Mouse (Mus musculus): Measurements from ENCODE around the gene Smndc1. TPM values are rescaled to one million over a fixed set of nuclear protein-coding genes. Genes with fewer than 3 reads are reported as not detected.

The Smndc1 gene
- polyA plus RNA-seq, 1 experiment from 2014 or later: 46.7 TPM

DNA sequence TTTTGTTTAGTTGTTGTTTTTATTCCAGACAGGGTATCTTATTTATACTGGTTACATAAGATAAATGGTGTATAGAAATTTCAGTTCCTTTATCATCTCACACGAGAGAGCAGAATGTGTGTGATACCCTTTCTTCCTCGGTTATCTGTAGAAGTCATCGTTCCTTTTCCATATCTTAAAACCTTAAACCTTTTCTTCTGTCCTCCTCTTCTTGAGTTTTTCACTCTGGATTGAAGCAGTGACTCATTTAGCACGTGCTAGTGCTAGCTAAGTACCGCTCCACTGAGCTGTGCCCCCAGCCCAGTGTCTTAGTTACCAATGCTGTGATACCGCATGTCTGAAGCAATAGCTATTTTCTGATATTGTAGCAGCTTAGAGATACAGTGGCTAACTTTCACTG is 56.6 kb downstream of the Smndc1 start:
- Histone ChIP-seq H3K4me2 (no peak overlapping the region), H3K4me3 (replicated peaks) (no peak overlapping the region), H3K36me3 (peaks cover 57% of the 10 kb centered on the region), H3K9ac (replicated peaks) (no peak overlapping the region), H3K27me3 (no peaks in the 10 kb centered on the region), H3K4me1 (replicated peaks) (peaks cover 13% of the 10 kb centered on the region), H3K27ac (no peak overlapping the region), H3K9me3 (0 out of 2 replicates have a peak, but pooled peaks cover 3% of the 10 kb centered on the region)
- WGBS: 95% methylated on average over 6 of the region's 6 CpGs
- no peak for ATAC-seq (ENCODE audit: insufficient number of reproducible peaks, insufficient read depth, low FRiP score, low TSS enrichment, low read depth)

- Histone ChIP-seq H3K9me3 (0 out of 2 replicates have a peak, but pooled peaks cover 3% of the 10 kb centered on the region), H3K4me1 (replicated peaks) (peaks cover 13% of the 10 kb centered on the region), H3K4me3 (replicated peaks) (no peak overlapping the region), H3K9ac (replicated peaks) (no peak overlapping the region), H3K27me3 (no peaks in the 10 kb centered on the region), H3K27ac (no peak overlapping the region), H3K4me2 (no peak overlapping the region), H3K36me3 (peaks cover 42% of the 10 kb centered on the region)
- 91% methylated on average over 21 of the region's 21 CpGs for WGBS
- ATAC-seq (ENCODE audit: insufficient number of reproducible peaks, insufficient read depth, low FRiP score, low TSS enrichment, low read depth): no peak
Measured at GRCm38 (mm10) chr19:53331882-53332500, 58.4 kb downstream of the Smndc1 start.

DNA sequence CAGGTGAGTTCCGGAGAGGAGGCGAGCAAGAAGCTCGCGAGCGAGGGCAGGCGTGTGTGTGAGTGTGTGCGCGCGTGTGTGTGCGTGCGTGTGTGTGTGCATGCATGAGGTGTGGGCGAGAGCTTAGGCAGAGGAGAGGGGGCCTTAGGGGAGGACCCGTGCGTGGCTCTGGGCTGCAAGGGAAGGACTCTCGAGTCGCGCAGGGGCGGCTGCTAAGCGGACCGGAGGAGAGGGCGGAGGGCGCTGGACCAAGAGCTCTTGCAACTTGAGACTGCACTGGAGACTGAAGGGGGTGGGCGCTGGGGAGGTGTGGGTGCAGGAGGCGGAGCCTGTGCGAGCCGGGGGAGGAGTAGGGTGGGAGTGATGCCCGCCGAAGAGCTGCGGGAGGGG is 60.4 kb downstream of the Smndc1 start:
- Histone ChIP-seq H3K36me3 (peaks cover 32% of the 10 kb centered on the region), H3K4me1 (replicated peaks) (peaks cover 28% of the 10 kb centered on the region), H3K4me3 (replicated peaks) (peak overlapping the region; percentile 86), H3K4me2 (peak overlapping the region; percentile 97), H3K9ac (replicated peaks) (peak overlapping the region; percentile 78), H3K27ac (peak overlapping the region; percentile 79), H3K27me3 (no peaks in the 10 kb centered on the region), H3K9me3 (0 out of 2 replicates have a peak, but pooled peaks cover 3% of the 10 kb centered on the region)
- WGBS: under 1% methylated on average over 29 of the region's 29 CpGs
- peak; percentile 83 for ATAC-seq (ENCODE audit: insufficient number of reproducible peaks, insufficient read depth, low FRiP score, low TSS enrichment, low read depth)

Other genes starting within 250 kb of the Smndc1 start
- gene Mxi1, start 80.1 kb downstream of the Smndc1 start, polyA plus RNA-seq (2016; fragmentation: Nextera tagmentation; extraction: Ambion mirVana): 45.5 and 46.6 TPM in 2 replicates
- not detected in 2 replicates for gene Gm10197, start 18.8 kb downstream of the Smndc1 start, polyA plus RNA-seq (2016; fragmentation: Nextera tagmentation; extraction: Ambion mirVana)
- gene Dusp5, start 138.5 kb upstream of the Smndc1 start, polyA plus RNA-seq (2016; fragmentation: Nextera tagmentation; extraction: Ambion mirVana): 3.2 and 3.9 TPM in 2 replicates
- 449 and 459 TPM in 2 replicates for gene Nutf2-ps1, start 198.5 kb upstream of the Smndc1 start, polyA plus RNA-seq (2016; fragmentation: Nextera tagmentation; extraction: Ambion mirVana)
- 83.4 and 83.8 TPM in 2 replicates for gene Smc3, start 209.8 kb upstream of the Smndc1 start, polyA plus RNA-seq (2016; fragmentation: Nextera tagmentation; extraction: Ambion mirVana)